Mouse (Mus musculus): Measurements from ENCODE around the gene Tbata. TPM values are rescaled to one million over a fixed set of nuclear protein-coding genes. Genes with fewer than 3 reads are reported as not detected.
A peak's percentile ranks its signal among the peaks of the same experiment; 100 is the strongest.

The Tbata gene
- total RNA-seq, 4 experiments from 2014 or later, result 6.5 to 9.7 (median 9.6) TPM

DNA sequence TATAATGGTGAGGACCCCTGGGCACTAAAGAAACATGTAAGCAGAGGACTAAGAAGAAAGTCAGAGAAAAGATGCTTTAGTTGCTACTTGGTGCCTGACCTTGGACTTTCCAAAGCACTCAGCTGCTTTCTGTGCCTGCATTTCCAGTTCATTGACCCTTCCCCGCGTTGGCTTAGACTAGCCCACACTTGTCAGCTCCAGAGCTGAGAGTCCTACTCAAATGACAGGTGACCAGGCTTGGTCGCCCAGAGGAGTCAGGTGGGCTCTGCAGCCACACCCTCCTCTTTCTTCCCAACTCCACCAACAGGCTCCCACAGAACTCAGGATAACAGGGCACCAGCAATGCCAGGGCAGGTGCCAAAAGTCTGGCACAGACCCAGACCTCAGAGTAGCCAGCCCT lies 9.4 kb upstream of the Tbata start:
- no peak for DNase-seq (ENCODE audit: low spot score in 2 of 2)

DNA sequence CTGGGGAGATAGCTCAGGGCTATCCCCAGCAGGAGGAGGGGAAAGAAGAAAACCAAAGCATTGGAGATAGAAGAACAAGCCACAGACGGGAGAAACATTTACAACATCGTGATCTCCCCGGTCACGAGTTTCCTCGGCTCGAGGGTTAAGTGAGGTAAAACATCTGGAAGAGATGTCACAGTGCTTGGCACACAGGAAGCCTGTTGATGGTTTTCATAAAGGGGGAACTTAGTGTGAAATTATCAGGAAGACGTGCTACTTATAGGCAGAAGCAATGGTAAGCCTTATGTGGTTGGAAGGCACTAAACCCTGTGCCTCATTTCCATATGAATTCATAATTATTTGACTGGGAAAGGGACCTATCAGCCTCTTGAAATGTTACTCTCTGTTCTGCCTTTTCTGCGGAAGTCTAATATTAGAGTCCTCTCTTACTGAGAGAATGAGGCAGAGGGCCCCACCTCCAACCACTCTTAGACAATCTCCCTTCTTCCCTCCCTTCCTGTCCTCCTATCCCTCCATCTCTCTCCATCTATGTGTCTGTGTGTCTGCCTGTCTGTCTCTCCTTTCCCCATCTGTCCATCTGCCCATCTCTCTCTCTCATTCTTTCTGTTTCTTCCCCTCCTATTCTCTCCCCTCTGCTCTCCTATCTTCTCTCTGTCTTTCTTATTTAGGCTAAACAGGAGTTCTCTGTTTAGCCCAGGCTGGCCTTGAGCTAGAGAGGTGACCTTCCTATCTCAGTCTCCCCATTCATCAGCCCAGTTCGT lies 4.2 kb upstream of the Tbata start:
- DNase-seq (ENCODE audit: low spot score in 2 of 2), result no peak

DNA sequence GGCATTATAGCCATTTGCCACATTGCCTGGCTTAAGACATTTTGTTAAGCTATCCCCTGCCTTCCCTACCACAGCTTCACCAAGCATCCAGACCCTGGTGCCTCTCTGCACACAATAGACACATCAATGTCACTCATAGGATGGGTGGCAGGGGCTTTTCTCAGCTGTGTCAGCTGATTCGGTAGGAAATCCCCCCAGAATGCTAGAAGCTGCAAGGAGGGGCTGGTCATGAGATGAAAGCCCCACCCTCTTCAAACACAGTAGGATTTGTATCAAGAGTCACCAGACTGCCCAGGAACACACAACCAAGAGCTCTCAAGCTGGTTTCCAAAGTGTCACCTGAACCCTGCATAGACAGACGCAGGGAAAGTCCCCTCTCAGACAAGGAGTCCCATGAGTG lies 3.4 kb upstream of the Tbata start:
- no peak for DNase-seq (ENCODE audit: low spot score in 2 of 2)

DNA sequence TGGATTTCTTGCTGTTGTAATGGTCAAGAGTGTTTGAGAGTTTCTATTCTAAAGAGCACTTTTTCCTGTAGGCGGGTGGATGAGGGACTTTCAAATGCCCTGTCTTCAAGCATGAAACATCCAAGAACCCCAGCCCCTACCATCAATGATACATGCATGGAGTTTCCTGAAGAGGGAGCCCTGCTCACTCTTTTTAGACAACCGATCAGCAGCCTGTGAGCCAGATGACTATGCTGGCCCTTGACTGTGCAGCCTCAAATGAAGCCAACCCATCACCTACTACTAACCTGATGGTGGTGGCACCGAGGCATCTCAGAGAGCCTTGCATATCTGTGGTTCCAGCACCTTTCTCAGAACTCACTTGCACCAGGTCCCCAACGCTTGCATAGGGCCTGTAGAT lies 742 bp downstream of the Tbata start:
- no peak for DNase-seq (ENCODE audit: low spot score in 2 of 2)

DNA sequence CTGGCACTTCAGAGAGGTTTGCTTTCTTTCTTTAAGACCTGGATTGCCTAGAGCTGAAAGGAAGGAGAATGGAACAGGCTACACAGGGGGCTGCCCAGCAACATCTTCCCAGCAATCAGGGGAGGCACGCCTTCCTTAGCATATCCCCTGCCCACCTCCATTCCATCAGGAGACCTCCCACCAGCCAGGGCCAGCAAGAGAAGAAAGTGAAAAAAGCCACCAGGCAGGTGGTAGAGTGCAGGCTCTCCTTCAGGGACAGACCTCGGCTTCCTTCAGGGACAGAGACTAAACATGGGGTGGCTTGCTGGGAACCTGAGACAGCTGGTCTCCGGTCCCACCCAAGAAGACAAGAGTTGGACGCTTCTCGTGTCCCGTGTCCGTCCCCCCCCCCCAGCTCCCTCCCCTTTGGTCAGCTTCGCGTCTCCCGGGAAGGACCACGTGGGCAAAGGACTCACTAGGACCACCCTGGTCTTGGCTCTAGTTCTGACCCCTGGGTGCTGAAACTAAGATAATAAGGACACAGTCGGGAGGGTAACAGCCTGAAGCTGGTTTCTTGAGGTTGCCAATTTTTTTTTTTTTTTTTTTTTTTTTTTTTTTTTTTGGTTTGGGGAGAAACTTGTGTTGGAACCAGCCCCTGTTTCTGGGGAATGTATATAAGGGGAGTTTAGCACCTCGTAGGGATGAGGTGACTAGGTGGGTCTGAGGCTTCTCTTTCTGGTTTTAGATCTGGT lies 3.1 kb downstream of the Tbata start:
- no peak for DNase-seq (ENCODE audit: low spot score in 2 of 2)

DNA sequence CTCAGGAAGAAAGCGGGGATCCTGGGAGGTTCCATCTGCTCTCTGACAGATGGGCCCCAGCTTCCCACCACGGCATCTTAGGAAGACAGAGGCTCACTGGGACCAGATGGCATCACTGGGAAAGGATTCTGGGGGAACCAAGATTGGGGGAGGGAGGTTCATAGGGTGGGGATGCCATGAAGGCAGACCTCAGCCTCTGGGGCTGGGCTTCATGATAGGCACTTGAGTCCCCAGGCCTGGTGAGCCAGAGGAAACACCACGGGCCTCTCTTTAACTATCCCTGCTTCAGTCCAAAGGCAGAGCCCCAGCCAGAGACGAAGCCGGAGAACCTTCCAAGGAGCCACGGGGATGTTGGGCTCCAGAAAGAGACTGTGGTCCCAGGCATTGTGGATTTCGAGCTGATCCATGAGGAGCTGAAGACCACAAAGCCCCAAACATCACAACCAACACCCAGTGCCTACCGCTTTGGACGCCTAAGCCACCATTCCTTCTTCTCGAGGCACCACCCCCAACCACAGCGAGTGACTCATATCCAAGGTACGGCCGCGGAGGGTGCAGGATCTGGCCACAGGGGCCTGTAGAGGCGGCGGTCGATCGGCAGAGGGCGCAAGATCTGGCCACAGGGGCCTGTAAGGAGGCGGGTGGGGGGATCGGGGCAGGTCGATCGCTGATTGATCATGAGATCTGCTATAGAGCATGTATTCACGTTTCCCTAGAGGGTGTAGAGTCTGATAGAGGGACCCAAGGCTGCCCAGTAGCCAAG lies 3.9 kb downstream of the Tbata start:
- DNase-seq (ENCODE audit: low spot score in 2 of 2), result peak; percentile 41 to 67

DNA sequence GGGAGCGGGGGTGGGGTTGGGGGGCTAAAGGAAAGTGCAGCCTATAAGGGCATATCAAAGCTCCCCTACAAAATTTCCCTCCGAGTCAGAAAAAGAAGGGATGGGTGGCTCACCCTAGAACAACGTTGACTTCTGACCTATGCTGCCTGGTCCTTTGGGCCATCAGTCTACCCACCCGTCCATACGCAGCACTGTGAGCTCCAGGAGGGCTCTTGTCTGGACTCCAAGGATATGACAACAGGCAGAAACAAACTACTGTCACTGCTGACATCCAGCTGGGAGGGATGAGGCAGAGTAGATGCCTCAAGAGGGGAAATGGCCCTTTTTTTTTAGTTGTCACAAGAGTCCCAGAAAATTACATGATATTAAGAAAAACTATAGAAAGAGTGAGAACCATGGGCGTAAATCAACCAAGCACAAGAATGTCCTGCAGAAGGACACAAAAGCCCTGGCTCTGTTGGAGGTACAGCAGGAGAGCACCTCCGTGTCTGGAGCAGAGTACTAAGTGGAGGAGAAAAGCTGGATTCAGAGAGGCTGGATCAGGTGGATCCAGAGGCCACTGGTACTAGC lies 4.6 kb downstream of the Tbata start:
- no peak for DNase-seq (ENCODE audit: low spot score in 2 of 2)

DNA sequence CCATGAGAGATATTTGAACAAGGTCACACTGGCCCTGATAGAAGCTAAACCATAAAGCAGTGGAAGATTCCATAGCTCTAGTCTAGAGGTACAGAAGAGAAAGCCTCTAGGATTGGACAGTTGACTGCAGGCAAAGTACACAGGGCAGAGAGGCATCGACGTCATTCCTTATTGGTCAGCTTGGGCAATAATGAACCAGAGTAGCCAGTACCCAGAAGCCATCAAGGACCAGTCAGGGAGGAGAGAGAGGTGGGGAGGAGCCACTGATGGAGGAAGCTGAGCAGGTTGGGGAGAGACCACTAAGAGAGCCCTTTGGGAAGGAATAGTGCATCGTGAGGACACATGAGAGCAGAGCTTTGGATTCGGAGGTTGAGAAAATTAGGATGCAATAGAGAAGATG lies 6.0 kb downstream of the Tbata start:
- DNase-seq (ENCODE audit: low spot score in 2 of 2), result no peak

DNA sequence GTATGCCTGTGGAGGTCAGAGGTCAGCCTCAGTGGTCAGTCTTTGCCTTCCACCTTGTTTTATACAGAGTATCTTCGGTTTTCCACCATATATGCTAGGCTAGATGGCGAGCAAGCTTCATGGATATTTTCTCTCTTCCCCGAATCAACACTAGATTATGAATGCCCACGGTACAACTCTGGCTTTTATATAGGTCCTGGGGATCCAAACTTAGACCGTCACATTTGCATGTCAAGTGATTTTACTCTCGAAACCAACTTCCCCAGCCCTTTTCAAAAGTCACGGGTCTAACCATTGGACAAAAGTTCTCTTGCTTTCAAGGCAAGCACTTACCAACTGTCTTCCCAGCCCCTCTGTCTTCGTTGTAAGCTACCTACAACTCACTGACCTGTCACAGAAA lies 6.9 kb downstream of the Tbata start:
- no peak for DNase-seq (ENCODE audit: low spot score in 2 of 2)

DNA sequence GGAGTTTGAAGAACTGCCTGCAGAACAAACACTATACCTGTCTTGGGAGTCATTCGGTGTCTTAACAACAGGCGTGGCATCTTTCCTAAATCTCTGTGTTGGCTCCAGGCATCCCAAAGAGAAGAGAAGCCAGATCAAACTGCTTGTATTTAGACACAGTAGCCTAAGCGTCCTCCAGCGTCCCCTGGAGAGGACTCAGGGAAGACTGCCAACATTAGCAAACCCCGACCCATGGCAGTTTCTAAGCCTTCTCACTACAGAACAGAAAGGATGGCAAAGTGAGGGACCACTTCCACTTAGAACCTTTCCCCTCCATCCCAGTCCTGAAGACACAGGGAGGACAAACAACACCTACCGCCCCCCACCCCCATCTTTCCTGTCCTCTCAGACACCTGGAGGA lies 8.2 kb downstream of the Tbata start:
- DNase-seq (ENCODE audit: low spot score in 2 of 2), result no peak

DNA sequence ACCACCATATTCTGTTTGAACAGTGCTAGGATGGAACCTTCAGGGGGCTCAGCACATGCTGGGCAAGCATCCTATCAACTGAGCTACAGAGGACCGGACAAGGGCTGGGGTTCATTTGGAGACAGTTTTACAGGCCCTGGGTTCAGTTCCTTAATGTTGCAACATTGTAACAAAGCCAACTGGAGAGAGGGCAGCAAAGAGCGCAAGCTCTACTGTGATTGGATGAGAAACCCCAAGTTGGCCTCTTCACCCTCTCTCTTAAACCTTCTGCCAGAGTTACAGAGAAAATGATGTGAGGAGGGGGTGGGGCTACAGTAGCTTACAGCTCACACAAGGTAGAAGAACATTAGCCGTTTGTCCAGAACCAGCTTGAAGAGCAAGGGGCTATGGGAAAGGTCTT lies 15.2 kb downstream of the Tbata start:
- DNase-seq (ENCODE audit: low spot score in 2 of 2), result no peak

DNA sequence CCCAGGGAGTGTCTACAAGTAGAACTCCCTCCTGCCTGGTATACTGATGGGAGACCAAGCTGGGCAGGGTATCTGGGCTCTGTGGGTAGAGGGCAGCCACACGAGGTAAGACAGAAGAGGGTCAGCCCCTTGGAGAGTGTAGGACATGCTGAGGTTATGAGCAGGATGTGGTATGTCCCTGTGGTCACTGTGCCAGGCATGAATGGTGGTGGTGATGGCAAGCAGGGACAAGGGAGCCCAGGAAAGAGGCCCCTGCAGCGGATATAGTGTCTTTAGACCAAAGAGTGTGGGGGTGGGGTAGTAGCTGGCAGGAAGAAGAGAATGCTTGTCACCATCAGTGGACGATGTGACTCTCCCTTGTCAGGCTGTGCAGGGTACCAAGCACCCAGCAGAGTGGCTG lies 16.3 kb downstream of the Tbata start:
- no peak for DNase-seq (ENCODE audit: low spot score in 2 of 2)

DNA sequence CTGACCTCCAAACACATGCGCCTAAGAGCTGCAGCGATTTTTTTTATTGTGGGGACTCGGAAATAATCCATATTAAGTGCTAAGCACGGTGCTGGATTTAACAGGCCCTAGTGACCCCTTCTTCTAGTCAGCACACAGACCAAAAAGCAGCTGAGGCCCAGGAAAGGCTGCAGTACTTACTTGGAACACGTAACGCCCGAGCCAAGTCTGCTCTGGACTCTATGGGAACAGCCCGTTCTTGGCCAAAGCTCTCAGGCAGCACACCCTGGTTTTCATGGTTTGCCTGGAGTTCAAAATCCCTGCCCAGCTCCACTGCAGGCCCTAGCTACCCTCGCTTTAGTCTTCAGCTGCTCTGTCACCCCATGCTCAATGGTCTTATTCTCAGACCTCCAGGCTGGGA lies 22.9 kb downstream of the Tbata start:
- DNase-seq (ENCODE audit: low spot score in 2 of 2), result no peak

DNA sequence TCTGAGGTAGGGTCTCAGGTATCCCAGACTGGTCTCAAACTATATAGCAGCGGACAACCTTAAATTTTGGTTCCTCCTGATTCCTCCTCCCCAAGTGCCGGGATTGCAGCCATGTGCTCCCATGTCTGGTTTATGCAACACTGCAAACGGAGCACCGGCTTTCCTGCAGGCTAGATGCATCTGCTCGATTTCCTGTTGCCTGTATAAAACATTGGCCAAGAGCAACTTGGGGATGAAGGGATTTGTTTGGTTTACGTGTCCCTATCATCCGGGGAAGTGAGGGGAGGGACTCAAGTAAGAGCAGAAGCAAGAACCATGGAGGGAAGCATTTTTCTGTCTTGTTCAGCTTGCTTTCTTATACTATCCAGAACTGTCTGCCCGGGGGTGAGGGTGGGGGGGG lies 23.5 kb downstream of the Tbata start:
- no peak for DNase-seq (ENCODE audit: low spot score in 2 of 2)

DNA sequence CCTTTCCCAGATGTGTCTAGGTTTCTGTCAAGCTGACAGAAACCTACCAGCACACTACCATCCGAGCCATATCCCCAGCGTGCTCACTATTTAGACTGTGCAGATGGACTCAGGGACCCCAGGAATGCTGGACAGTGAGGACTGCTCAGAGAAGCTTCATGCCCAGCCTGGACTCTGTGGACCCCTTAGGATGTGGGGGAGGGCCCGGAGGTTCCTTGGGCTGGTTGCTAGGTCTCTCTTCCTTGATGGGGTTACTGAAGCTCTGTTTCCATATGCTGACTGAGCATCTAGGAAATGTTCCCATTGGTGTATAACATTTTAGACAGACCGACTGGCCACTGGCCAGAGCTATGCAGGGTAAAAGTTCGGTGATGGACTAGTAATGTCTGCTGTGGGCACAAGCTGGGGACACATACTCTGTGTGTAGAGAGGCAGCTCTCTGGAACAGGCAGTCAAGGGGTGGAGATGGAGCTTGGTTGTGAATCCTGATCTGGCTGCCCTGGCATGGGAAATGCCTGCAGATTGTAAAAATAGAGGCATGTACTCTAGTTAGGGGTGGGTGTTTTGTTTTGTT lies 24.1 kb downstream of the Tbata start:
- no peak for DNase-seq (ENCODE audit: low spot score in 2 of 2)

DNA sequence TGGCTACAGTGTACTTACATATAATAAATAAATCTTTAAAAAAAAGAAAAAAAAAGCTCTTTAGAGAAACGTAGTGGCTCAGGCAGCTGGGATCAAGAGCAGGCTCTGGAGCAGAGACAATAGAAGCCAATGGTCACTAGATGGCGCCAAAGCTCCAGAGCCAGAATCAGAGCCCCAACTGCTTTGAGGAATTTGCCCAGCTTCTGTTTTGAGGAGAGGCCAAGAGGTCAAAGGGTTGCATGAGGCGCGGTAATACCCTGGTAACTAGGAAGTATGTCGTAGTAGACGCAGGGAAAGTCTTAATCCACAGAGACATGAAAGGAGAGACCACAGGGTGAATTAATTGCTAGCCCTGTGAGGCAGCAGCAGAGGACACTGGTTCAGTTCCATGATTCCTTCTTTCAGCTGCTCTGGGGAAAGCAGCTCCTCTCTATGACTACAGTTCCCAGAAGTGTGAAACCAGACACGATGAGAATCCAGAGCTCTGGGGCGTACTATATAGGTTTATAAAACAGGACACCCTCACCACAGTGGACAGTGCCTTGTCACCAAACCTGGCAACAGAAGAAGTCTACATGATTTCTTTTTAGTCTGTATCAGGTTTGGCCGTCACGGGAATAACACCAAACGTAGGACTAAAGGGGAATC lies 27.9 kb downstream of the Tbata start:
- peak; percentile 39 to 76 for DNase-seq (ENCODE audit: low spot score in 2 of 2)

DNA sequence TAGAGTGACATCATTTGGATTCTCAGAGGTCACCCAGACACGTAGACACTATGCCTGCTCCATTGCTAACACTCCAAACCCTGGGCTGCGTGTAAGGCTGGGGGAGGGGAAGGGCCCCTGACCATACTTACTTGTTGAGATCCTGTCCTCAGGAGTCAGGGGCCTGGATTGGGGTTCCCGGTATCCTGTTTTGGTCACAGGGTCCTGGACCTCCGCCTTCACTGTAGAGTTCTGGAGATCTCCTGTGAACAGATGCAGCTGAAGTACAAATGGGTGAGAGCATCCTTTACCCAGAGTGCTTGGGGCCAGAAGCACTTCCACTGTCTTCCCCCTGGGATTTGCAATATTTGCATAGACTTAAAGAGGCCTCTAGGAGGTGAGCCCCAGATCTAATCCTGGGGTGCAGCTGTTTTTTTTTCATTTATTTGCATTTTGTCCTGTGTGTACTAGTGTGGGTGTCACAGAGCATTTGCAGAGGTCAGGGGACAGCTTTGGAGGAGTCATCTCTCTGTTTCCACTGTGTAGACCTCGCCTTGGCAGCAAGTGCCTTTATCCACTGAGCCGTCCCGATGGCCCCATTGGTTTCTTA lies 28.6 kb downstream of the Tbata start:
- DNase-seq (ENCODE audit: low spot score in 2 of 2), result no peak

DNA sequence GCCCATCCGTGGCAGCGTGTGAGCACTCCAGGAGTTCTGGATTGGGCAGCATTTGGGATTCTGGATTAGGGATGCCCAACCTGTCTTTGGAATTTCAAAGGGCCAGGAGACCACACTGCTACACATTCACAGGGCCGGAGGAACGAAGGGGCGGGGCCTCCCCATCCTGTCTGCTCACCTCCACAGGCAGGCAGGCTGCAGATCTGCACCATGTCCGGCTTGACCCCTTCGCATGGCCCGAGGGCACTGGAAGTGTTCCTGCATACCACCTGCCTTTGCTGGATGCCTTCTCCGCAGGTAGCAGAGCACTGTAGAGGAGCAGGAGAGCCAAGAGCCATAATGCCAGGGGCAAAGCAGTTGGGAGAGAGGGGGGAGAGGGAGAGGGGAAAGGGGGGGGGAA lies 29.2 kb downstream of the Tbata start:
- no peak for DNase-seq (ENCODE audit: low spot score in 2 of 2)

DNA sequence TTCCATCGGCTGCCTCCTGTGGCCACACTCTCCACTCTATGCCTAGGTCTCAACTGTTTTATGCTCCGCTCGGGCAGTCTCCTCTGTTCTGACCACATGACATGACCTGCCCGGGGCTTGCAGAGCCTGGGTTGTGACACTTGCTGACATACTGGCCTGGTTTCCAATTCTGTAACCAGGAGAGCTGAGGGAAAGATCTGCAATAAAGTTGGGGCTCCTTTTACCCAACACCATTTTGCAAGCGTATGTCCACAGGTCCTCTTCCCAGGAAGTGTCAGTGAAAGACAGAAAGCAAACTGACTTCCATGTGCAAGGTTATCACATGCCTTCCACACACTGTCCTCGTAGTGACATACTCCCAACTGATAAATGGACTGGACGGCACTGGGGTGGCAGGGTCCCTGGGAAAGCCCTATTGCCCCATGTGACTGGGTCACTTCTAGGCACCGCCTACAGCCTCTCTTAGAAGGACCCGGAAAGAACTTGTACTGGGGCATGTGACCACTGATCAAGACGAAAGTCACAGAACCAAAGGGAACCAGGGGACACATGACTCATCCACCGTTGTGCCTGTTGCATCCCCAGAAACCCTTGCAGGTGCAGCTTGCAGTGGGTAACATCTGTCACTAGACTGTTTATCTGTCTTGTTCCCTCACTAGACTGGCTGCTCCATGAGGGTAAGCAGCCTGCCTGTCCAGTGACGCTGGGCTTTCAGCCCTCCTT lies 30.0 kb downstream of the Tbata start:
- no peak for DNase-seq (ENCODE audit: low spot score in 2 of 2)

DNA sequence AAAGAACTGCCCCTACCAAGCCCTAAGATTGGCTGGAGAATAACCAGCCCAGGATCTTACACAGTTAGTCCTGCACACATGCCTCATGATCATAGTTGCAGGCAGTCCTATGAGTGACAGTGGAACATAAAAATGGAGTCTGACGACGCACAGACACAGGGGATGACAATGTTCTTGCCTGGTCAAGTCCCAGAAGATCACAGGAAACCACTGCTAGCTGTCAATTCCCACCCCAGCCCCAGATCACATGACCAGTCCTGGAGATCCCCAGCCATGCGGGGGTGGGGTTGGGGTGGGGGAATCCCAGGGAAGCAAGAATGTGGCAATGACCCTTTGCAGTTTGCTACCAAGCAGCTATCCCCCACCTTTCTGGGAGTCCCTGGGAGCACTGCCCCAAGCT lies 32.2 kb downstream of the Tbata start:
- no peak for DNase-seq (ENCODE audit: low spot score in 2 of 2)

Data from layer of hippocampus, adult 8-10 months (tissue).